16 mouse cellular contexts compared by ENCODE assay signal in the genomic region with DNA sequence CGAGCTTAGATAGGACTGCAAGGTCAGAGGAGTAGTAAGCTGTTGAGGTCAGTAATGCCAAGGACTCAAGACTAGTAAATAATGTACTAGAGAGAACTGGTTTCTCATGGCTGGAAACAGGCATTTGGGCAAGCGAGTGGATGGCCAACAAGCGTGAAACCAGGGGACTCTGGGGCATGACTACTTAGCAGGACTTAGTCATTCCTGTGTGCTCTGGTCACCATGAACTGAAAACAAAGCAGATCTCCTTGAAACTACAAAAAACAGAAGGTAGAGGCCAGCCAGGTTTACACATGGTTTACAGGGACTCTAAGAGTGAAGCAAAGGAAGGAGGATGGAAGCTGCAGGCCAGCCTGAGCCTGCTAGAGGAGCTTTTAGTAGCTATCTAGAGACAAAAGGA.
"Had no signal": no experiment of that assay in that cellular context is flagged by ENCODE, and none has a peak within 500 bp of the region (broad histone marks: within the 10 kb centered on the region; RNA-seq: fewer than 3 reads in every experiment).

No protein-coding gene starts in this region.

- H3K36me3 ChIP-seq: neural tube, embryonic 13.5 days; neural tube, embryonic 15.5 days; stomach, embryonic 15.5 days had no signal

- H3K27me3 ChIP-seq: neural tube, embryonic 13.5 days; neural tube, embryonic 15.5 days; stomach, embryonic 15.5 days had no signal

- H3K4me3 ChIP-seq: neural tube, embryonic 13.5 days; neural tube, embryonic 15.5 days; stomach, embryonic 15.5 days had no signal

- DNase-seq: retina, postnatal 1 day; right cerebral cortex, adult 18-20 months; right cerebral cortex, postnatal 14 days; right cerebral cortex, postnatal 25 days; right cerebral cortex, postnatal 4 days; spleen, adult 18-20 months; thymus, adult 18-20 months; thymus, adult 2 months; thymus, postnatal 14 days; thymus, postnatal 25 days; thymus, postnatal 36 days; thymus, postnatal 4 days had no signal

- H3K9me3 ChIP-seq: neural tube, embryonic 15.5 days; stomach, embryonic 15.5 days had no signal

- H3K27ac ChIP-seq: neural tube, embryonic 13.5 days; neural tube, embryonic 15.5 days; stomach, embryonic 15.5 days; stomach, postnatal 0 days had no signal

- H3K9ac ChIP-seq: neural tube, embryonic 13.5 days; neural tube, embryonic 15.5 days; stomach, embryonic 15.5 days had no signal

- H3K4me2 ChIP-seq: neural tube, embryonic 13.5 days; neural tube, embryonic 15.5 days; stomach, embryonic 15.5 days had no signal

- H3K4me1 ChIP-seq: neural tube, embryonic 13.5 days; neural tube, embryonic 15.5 days; stomach, embryonic 15.5 days had no signal
